Mouse (Mus musculus) limb, embryonic 14.5 days (tissue): Measurements from ENCODE around the gene Wdr34. TPM values are rescaled to one million over a fixed set of nuclear protein-coding genes. Genes with fewer than 3 reads are reported as not detected.

ENCODE experiments used
- ATAC-seq: fragments of 200-750 bp; cut with Nextera tagmentation; 2 replicates; pipeline ENCODE4 v1.8.0; 2017; ENCODE audit warnings: low read depth, moderate number of reproducible peaks, moderate TSS enrichment; ENCODE audit not compliant: low FRiP score
- DNase-seq: peaks from one replicate; pipeline ENCODE4 v3.0.0-alpha.2; 2015; ENCODE audit warnings: low spot score
- H3K27ac ChIP-seq: fragments of 300-500 bp; sonication (generic); replicated peaks from 2 replicates; pipeline ENCODE4 v1.5.1; 2014; ENCODE audit warnings: low read depth, mild to moderate bottlenecking, low read length, moderate library complexity, mixed read lengths
- H3K27me3 ChIP-seq: fragments of 300-500 bp; sonication (generic); 2 replicates; pipeline ENCODE4 v1.6.1; 2014; ENCODE audit warnings: low read length, mixed read lengths; ENCODE audit not compliant: control insufficient read depth, insufficient read depth
- H3K36me3 ChIP-seq: fragments of 300-500 bp; sonication (generic); 2 replicates; pipeline ENCODE4 v1.6.1; 2014; ENCODE audit warnings: mild to moderate bottlenecking, low read length, moderate library complexity, mixed read lengths; ENCODE audit not compliant: control insufficient read depth, insufficient read depth
- H3K4me1 ChIP-seq: fragments of 300-500 bp; sonication (generic); 2 replicates; pipeline ENCODE4 v1.6.1; 2014; ENCODE audit warnings: antibody characterized with exemption, low read length, mixed read lengths; ENCODE audit not compliant: control insufficient read depth, insufficient read depth
- H3K4me2 ChIP-seq: fragments of 300-500 bp; sonication (generic); replicated peaks from 2 replicates; pipeline ENCODE4 v1.6.1; 2014; ENCODE audit warnings: low read depth, mild to moderate bottlenecking, low read length, moderate library complexity; ENCODE audit not compliant: severe bottlenecking
- H3K4me3 ChIP-seq: fragments of 300-500 bp; sonication (generic); replicated peaks from 2 replicates; pipeline ENCODE4 v1.5.1; 2014; ENCODE audit warnings: low read length
- H3K9ac ChIP-seq: fragments of 300-500 bp; sonication (generic); 2 replicates; pipeline ENCODE4 v1.6.1; 2014; ENCODE audit warnings: mild to moderate bottlenecking, low read depth, low read length, moderate library complexity; ENCODE audit not compliant: severe bottlenecking
- H3K9me3 ChIP-seq: fragments of 300-500 bp; sonication (generic); 2 replicates; pipeline ENCODE4 v1.6.1; 2016; ENCODE audit warnings: low read length; ENCODE audit not compliant: control insufficient read depth
- POLR2A ChIP-seq: fragments of 200-500 bp; IDR thresholded peaks from 2 replicates; pipeline ENCODE4 v1.8.0; 2012; ENCODE audit warnings: inconsistent platforms, mild to moderate bottlenecking, moderate library complexity, borderline replicate concordance; ENCODE audit not compliant: insufficient read depth, insufficient read length; ENCODE audit errors: extremely low read depth
- WGBS: fragments of 180-500 bp; shearing (Covaris S2); extraction: QIAGEN DNeasy Blood & Tissue Kit; methylation state at CpG from one replicate; pipeline ENCODE4 v1.1.7; 2014; 5-methylcytosine and 5-hydroxymethylcytosine counted together
- polyA plus RNA-seq, 2 experiments: library from polyadenylated mRNA; depleted of rRNA in 1 of 2; stranded (reverse) in 1 of 2; unstranded in 1 of 2; fragments of >200 nt; fragmentation: Nextera tagmentation in 1 of 2; extraction: Ambion mirVana in 1 of 2; gene quantifications; 2 replicates each; pipeline versions ENCODE4 v1.2.1 to v1.2.3; 2012 to 2014

Wdr34 gene
- polyA plus RNA-seq, 2 experiments: 30.1 to 44.0 TPM

DNA sequence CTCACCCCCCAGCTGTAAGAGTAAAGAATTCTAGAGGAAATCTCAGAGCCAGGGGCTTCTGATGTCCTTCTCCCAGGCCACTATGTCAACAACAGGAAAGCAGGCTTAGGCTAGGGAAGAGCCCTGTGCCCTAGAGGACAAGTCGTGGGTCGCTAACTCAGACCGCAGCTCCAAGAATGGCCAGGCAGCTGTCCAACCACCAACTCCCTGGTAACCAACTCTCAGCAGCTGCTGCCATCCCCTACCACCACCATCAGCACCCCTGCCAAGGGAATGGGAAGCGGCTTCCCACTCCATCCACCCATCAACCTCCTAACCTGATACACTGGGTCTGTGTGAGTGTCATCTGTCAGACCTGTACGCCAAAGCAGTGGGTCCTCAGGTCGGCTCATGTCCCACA lies 15.7 kb downstream of the Wdr34 start:
- H3K4me3 ChIP-seq: no peak overlapping the region
- H3K4me2 ChIP-seq: no peak overlapping the region
- H3K36me3 ChIP-seq: peaks cover 87% of the 10 kb centered on the region
- H3K9ac ChIP-seq: no peak overlapping the region
- no peaks in the 10 kb centered on the region for H3K27me3 ChIP-seq
- 81% methylated on average over 6 of the region's 6 CpGs for WGBS
- no peaks in the 10 kb centered on the region for H3K4me1 ChIP-seq
- no peak for TF ChIP-seq POLR2A
- no peaks in the 10 kb centered on the region for H3K9me3 ChIP-seq
- DNase-seq: no peak
- H3K27ac ChIP-seq: no peak overlapping the region
- no peak for ATAC-seq

DNA sequence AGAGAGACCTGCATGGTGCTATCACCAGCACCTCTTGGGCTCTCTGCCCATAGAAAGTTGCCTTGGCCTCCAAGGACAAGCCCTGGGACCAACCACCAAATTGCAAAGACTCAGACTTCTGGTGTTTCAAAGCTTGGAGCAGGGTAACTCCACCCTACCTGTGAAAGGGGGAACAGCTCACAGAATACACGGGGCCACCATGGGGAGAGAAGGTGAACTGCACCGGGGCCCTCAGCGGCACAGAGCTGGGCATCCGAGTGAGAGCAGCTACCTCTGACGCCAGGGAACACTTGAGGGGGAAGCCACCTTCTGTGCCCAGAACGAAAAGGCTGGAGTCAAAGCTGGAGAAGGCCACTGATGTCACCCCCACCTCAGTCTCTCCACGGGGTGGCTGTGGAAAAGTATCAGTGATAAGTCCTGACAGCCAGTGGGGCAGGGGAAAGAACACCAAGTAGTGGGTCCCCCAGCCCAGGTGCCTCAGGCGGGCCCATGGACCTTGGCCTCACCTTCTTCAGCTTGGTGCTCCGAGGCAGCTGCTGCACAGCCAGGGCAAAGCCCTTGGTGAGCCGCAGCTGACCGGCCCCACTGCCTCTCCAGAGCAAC lies 16.3 kb downstream of the Wdr34 start:
- ATAC-seq (no peak), DNase-seq (no peak)
- 57% methylated on average over 11 of the region's 11 CpGs for WGBS
- H3K27me3 ChIP-seq: no peaks in the 10 kb centered on the region
- H3K4me3 ChIP-seq: no peak overlapping the region
- TF ChIP-seq POLR2A: no peak
- H3K36me3 ChIP-seq: peaks cover 88% of the 10 kb centered on the region
- H3K9me3 ChIP-seq: no peaks in the 10 kb centered on the region
- no peaks in the 10 kb centered on the region for H3K4me1 ChIP-seq
- no peak overlapping the region for H3K27ac ChIP-seq
- H3K4me2 ChIP-seq: no peak overlapping the region
- no peak overlapping the region for H3K9ac ChIP-seq

DNA sequence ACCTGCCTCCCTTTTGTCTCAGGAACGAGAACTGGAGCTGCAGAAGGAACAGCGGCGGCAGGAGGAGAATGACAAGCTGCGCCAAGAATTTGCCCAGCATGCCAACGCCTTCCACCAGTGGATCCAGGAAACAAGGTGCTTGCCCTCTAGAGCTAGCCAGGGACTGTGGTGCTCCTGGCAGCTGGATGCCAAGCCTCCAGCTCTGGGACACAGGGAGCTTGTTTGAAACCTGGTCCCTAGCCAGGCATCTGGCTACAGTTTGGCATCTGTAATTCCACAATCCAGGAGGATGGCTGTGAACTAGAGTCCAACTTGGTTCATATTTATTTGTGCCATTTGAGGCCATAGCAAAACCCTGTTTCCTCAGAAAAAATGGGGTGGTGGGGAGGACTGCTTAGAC lies 21.7 kb downstream of the Wdr34 start:
- Histone ChIP-seq H3K36me3 (peaks cover 100% of the 10 kb centered on the region), H3K4me2 (no peak overlapping the region), H3K4me1 (no peaks in the 10 kb centered on the region), H3K27ac (no peak overlapping the region), H3K9me3 (no peaks in the 10 kb centered on the region), H3K4me3 (no peak overlapping the region), H3K27me3 (no peaks in the 10 kb centered on the region), H3K9ac (no peak overlapping the region)
- 97% methylated on average over 5 of the region's 5 CpGs for WGBS
- no peak for TF ChIP-seq POLR2A
- ATAC-seq (no peak), DNase-seq (no peak)

DNA sequence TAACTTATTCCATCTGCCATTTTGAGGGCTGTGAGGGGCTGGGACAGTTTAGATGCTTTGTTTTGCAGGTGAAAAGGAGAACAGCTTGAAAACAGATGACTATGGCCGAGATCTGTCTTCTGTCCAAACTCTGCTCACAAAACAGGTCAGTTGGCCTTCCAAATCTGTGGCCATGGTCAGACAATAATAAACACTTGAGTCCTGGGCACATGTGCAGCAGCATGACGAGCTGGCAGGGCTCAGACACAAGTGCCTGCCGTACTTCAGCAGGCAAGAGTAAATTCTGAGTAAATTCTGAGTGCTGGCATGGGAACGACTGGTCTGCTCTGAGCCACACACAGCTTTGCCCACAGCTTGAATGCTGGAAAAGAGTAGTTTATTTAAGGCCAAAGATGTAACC lies 23.2 kb downstream of the Wdr34 start:
- peaks cover 100% of the 10 kb centered on the region for H3K36me3 ChIP-seq
- no peaks in the 10 kb centered on the region for H3K27me3 ChIP-seq
- 89% methylated on average over 4 of the region's 4 CpGs for WGBS
- H3K9ac ChIP-seq: no peak overlapping the region
- H3K4me1 ChIP-seq: no peaks in the 10 kb centered on the region
- H3K27ac ChIP-seq: no peak overlapping the region
- no peaks in the 10 kb centered on the region for H3K9me3 ChIP-seq
- ATAC-seq: no peak
- no peak overlapping the region for H3K4me2 ChIP-seq
- no peak for TF ChIP-seq POLR2A
- DNase-seq: no peak
- no peak overlapping the region for H3K4me3 ChIP-seq

DNA sequence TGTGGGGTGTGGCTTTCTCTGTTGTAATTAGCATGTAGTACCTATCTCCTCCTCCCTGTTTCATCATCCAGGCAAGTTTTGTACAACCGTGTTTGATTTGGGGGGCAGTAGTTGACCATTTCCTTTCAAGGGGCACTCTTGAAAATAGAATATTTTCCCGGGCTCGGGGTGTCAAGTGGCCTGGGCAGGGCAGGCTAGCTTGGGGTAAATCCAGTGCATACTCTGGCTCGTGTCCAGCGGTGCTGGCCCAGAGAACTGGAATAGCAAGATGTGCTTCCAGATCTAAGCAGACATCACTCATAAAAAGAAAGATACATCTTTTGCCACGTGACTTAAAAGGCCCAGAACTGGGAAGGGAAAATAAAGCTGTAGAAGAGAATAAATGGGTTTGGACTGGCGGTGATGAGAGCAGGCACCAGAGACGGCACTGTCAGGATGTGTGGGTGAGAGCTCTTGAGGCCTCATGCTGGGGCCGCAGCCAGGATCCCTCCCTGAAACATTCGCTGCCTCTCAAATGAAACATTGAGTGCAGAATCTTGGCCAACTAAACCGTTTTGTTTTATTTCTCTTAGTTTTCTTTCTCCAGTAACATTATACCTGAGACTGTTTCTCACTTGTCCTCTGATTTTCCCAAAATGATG lies 34.2 kb downstream of the Wdr34 start:
- H3K9ac ChIP-seq: no peak overlapping the region
- no peaks in the 10 kb centered on the region for H3K9me3 ChIP-seq
- TF ChIP-seq POLR2A: no peak
- WGBS: 89% methylated on average over 11 of the region's 11 CpGs
- H3K4me3 ChIP-seq: no peak overlapping the region
- DNase-seq (no peak), ATAC-seq (no peak)
- H3K4me1 ChIP-seq: no peaks in the 10 kb centered on the region
- H3K27ac ChIP-seq: no peak overlapping the region
- no peaks in the 10 kb centered on the region for H3K27me3 ChIP-seq
- H3K36me3 ChIP-seq: peaks cover 98% of the 10 kb centered on the region
- no peak overlapping the region for H3K4me2 ChIP-seq
